Comparison of ENCODE assay signal across 18 mouse cellular contexts in genomic region chr6:32446276-32446675, GRCm38 (mm10).
A peak's percentile ranks its signal among the peaks of the same experiment; 100 is the strongest.
DNase-seq lines count a peak whose midpoint lies in the region; ATAC-seq and TF ChIP-seq lines count a peak whose summit lies in the region.
"Had no signal": no experiment of that assay in that cellular context is flagged by ENCODE, and none has a peak within 500 bp of the region (broad histone marks: within the 10 kb centered on the region; RNA-seq: fewer than 3 reads in every experiment).

No protein-coding gene starts in this region.

- ATAC-seq in megakaryocyte progenitor cell, adult 5-6 weeks (replicated peaks; ENCODE audit: poor library complexity), result no peak
- ATAC-seq: forebrain, embryonic 13.5 days; forebrain, embryonic 15.5 days; forebrain, postnatal 0 days had no signal

- H3K4me1 ChIP-seq in limb, embryonic 10.5 days, result peaks cover 51% of the 10 kb centered on the region

- 82% methylated on average over 4 of the region's 4 CpGs for WGBS in limb, embryonic 10.5 days

- TF ChIP-seq CTCF in left cerebral cortex, adult 2 months (IDR thresholded peaks at IDR 0.05), result no peak

- H3K9me3 ChIP-seq in limb, embryonic 10.5 days (replicated peaks), result no peaks in the 10 kb centered on the region
- H3K9me3 ChIP-seq: embryonic facial prominence, embryonic 10.5 days; embryonic facial prominence, embryonic 12.5 days; forebrain, embryonic 13.5 days; forebrain, embryonic 15.5 days had no signal

- H3K36me3 ChIP-seq in limb, embryonic 10.5 days, result no peaks in the 10 kb centered on the region
- H3K36me3 ChIP-seq: embryonic facial prominence, embryonic 10.5 days; embryonic facial prominence, embryonic 12.5 days; forebrain, embryonic 15.5 days had no signal

- intact Hi-C loops in left cerebral cortex, adult 2 months (cut with DNase I), result no loop called here

- no peak overlapping the region for H3K4me3 ChIP-seq in left cerebral cortex, adult 2 months
- no peak overlapping the region for H3K4me3 ChIP-seq in limb, embryonic 10.5 days
- H3K4me3 ChIP-seq: embryonic facial prominence, embryonic 10.5 days; embryonic facial prominence, embryonic 12.5 days; forebrain, embryonic 13.5 days; forebrain, embryonic 15.5 days had no signal

- no peaks in the 10 kb centered on the region for H3K27me3 ChIP-seq in limb, embryonic 10.5 days (ENCODE audit: low read depth, poor library complexity, severe bottlenecking)
- H3K27me3 ChIP-seq: embryonic facial prominence, embryonic 12.5 days; forebrain, embryonic 13.5 days; forebrain, embryonic 15.5 days had no signal

- H3K27ac ChIP-seq in left cerebral cortex, adult 2 months, result peak overlapping the region; percentile 40
- peak overlapping the region; percentile 36; the same call in 1 of the 2 replicates for H3K27ac ChIP-seq in limb, embryonic 10.5 days
- H3K27ac ChIP-seq: embryonic facial prominence, embryonic 10.5 days; embryonic facial prominence, embryonic 12.5 days; forebrain, embryonic 13.5 days; forebrain, embryonic 15.5 days had no signal

- DNase-seq in left cerebral cortex, adult 2 months (ENCODE audit: extremely low spot score in 1 of 2, low spot score in 2 of 2), result no peak
- no peak for DNase-seq in left cerebral cortex, adult 18-20 months (ENCODE audit: low spot score in 2 of 2)
- DNase-seq in brain, adult 2 months (ENCODE audit: low read depth, low spot score), result peak; percentile 58
- no peak for DNase-seq in limb, embryonic 10.5 days (ENCODE audit: low spot score)
- DNase-seq: adrenal gland, adult 2 months; adrenal gland, postnatal 10 days; adrenal gland, postnatal 25 days; cerebellum, adult 11-12 months; cerebellum, adult 2 months; cerebellum, adult 9-10 months; cerebellum, postnatal 10 days; cerebellum, postnatal 25 days; forebrain, postnatal 0 days had no signal
